Comparison of ENCODE assay signal across 8 mouse cellular contexts in genomic region chr16:8643855-8644254, GRCm38 (mm10). TPM values are rescaled to one million over a fixed set of nuclear protein-coding genes. Genes with fewer than 3 reads are reported as not detected.
DNase-seq lines count a peak whose midpoint lies in the region; ATAC-seq and TF ChIP-seq lines count a peak whose summit lies in the region.

No protein-coding gene starts in this region.

- TF ChIP-seq CTCF in layer of hippocampus, adult 2 months (conservative IDR thresholded peaks at IDR 0.05) = peak; percentile 93

- intact Hi-C loops in heart, postnatal 10 days (cut with DNase I) = loop anchor here (2.0 to 5.0 kb wide), 3 partner anchors 29 to 149 kb away; partner anchors contain the start of gene Carhsp1

- H3K27ac ChIP-seq in layer of hippocampus, adult 2 months = no peak overlapping the region

- DNase-seq in gastrocnemius, adult 18-20 months (ENCODE audit: low spot score) = peak; percentile 64
- no peak for DNase-seq in gastrocnemius, postnatal 25 days
- peak; percentile 74 for DNase-seq in CD4-positive, CD25-positive, alpha-beta regulatory T cell, adult 2 months (ENCODE audit: low read depth, low spot score)
- DNase-seq in c-Kit-negative CD71-positive TER-119-positive erythroid progenitor cells, embryonic 14.5 days (ENCODE audit: low read depth, low spot score) = peak; percentile 40
- peak; percentile 62 to 72 for DNase-seq in heart, postnatal 10 days
- DNase-seq in layer of hippocampus, adult 2 months (ENCODE audit: low spot score in 2 of 2) = peak in 1 of 2 experiments; percentile 39
- peak; percentile 37 to 46 for DNase-seq in thymus, postnatal 36 days

- no peak overlapping the region for H3K4me3 ChIP-seq in layer of hippocampus, adult 2 months

- peak; percentile 93 for ATAC-seq in megakaryocyte-erythroid progenitor cell, adult 5-6 weeks (replicated peaks; ENCODE audit: low FRiP score, low TSS enrichment, poor library complexity, severe bottlenecking)

RNA-seq across cellular contexts. Expression of gene Tmem186, which starts 6.3 kb away (rescaled TPM):
- 10 to 100 TPM; 12.6 to 12.7 TPM for total RNA-seq in gastrocnemius, adult 18-20 months (2021)
- total RNA-seq in gastrocnemius, postnatal 25 days (2021) = 10 to 100 TPM in 1 of 2 experiments, 1 to 10 TPM in 1; 9.0 to 10.7 TPM
- 10 to 100 TPM; 14.2 to 15.2 TPM for total RNA-seq in heart, postnatal 10 days (2021)
- 10 to 100 TPM; 12.4 to 13.4 TPM for total RNA-seq in layer of hippocampus, adult 2 months (2021)
- total RNA-seq in megakaryocyte-erythroid progenitor cell, adult 5-6 weeks (2014; fragmentation: Nextera tagmentation) = 17.2 and 18.1 TPM in 2 replicates
- total RNA-seq in megakaryocyte-erythroid progenitor cell, adult 5-6 weeks (2017) = 12.5 and 22.9 TPM in 2 replicates

RNA-seq across cellular contexts. Expression of gene Pmm2, which starts 6.4 kb away (rescaled TPM):
- total RNA-seq in gastrocnemius, adult 18-20 months (2021) = 10 to 100 TPM; 18.9 to 20.1 TPM
- 10 to 100 TPM; 20.3 to 20.6 TPM for total RNA-seq in gastrocnemius, postnatal 25 days (2021)
- total RNA-seq in heart, postnatal 10 days (2021) = 10 to 100 TPM; 36.7 to 38.8 TPM
- 10 to 100 TPM; 34.9 to 35.9 TPM for total RNA-seq in layer of hippocampus, adult 2 months (2021)
- 54.8 and 74.7 TPM in 2 replicates for total RNA-seq in megakaryocyte-erythroid progenitor cell, adult 5-6 weeks (2014; fragmentation: Nextera tagmentation)
- total RNA-seq in megakaryocyte-erythroid progenitor cell, adult 5-6 weeks (2017) = 51.1 and 56.8 TPM in 2 replicates

RNA-seq across cellular contexts. Expression of gene Carhsp1, which starts 28.1 kb away (rescaled TPM):
- total RNA-seq in gastrocnemius, adult 18-20 months (2021) = 1 to 10 TPM; 4.7 to 7.9 TPM
- total RNA-seq in gastrocnemius, postnatal 25 days (2021) = 10 to 100 TPM in 1 of 2 experiments, 1 to 10 TPM in 1; 8.6 to 10.5 TPM
- 10 to 100 TPM; 37.9 to 40.1 TPM for total RNA-seq in heart, postnatal 10 days (2021)
- total RNA-seq in layer of hippocampus, adult 2 months (2021) = 10 to 100 TPM; 22.1 to 22.4 TPM
- 28.8 and 32.5 TPM in 2 replicates for total RNA-seq in megakaryocyte-erythroid progenitor cell, adult 5-6 weeks (2014; fragmentation: Nextera tagmentation)
- 18.5 and 23.8 TPM in 2 replicates for total RNA-seq in megakaryocyte-erythroid progenitor cell, adult 5-6 weeks (2017)

RNA-seq across cellular contexts. Expression of gene Gm5767, which starts 36.7 kb away (rescaled TPM):
- total RNA-seq in gastrocnemius, adult 18-20 months (2021) = not detected
- total RNA-seq in gastrocnemius, postnatal 25 days (2021) = not detected
- total RNA-seq in heart, postnatal 10 days (2021) = not detected
- not detected for total RNA-seq in layer of hippocampus, adult 2 months (2021)
- not detected in 2 replicates for total RNA-seq in megakaryocyte-erythroid progenitor cell, adult 5-6 weeks (2014; fragmentation: Nextera tagmentation)
- total RNA-seq in megakaryocyte-erythroid progenitor cell, adult 5-6 weeks (2017) = not detected in 2 replicates
